Mouse (Mus musculus) layer of hippocampus, adult 9-10 months (tissue): ENCODE data around the gene Fbxo3.
A peak's percentile ranks its signal among the peaks of the same experiment; 100 is the strongest.
"Not testable (repeated sequence)": the region's sequence is repeated elsewhere in the genome, so short reads cannot be mapped to it uniquely, and the experiment has no call there.

Experiments
- DNase-seq: peaks from one replicate; pipeline ENCODE4 v3.0.0; 2022; ENCODE audit warnings: low spot score

The Fbxo3 gene

GRCm38 (mm10) chr2:104038236-104038635 is 10.7 kb downstream of the Fbxo3 start:
- no peak for DNase-seq

GRCm38 (mm10) chr2:104041632-104042031 is 14.1 kb downstream of the Fbxo3 start:
- DNase-seq, result no peak

GRCm38 (mm10) chr2:104042766-104043165 is 15.2 kb downstream of the Fbxo3 start:
- DNase-seq, result no peak

GRCm38 (mm10) chr2:104043624-104044478 is 16.3 kb downstream of the Fbxo3 start:
- no peak for DNase-seq

GRCm38 (mm10) chr2:104044479-104045080 is 17.1 kb downstream of the Fbxo3 start:
- DNase-seq, result no peak

GRCm38 (mm10) chr2:104058381-104058780 is 30.9 kb downstream of the Fbxo3 start:
- DNase-seq, result no peak

GRCm38 (mm10) chr2:104058954-104059353 is 31.4 kb downstream of the Fbxo3 start:
- no peak for DNase-seq

- no peak for DNase-seq
Observed at GRCm38 (mm10) chr2:104059786-104060185, 32.3 kb downstream of the Fbxo3 start.

- no peak for DNase-seq
Observed at GRCm38 (mm10) chr2:104060996-104061395, 33.5 kb downstream of the Fbxo3 start.

- no peak for DNase-seq
Observed at GRCm38 (mm10) chr2:104062665-104063064, 35.1 kb downstream of the Fbxo3 start.

GRCm38 (mm10) chr2:104064152-104064551 is 36.6 kb downstream of the Fbxo3 start:
- no peak for DNase-seq

GRCm38 (mm10) chr2:104065526-104065925 is 38.0 kb downstream of the Fbxo3 start, which contains the start of gene Gm10912:
Gene Gm10912, plus strand, starts transcription at chr2:104065826.
- DNase-seq, result not testable (repeated sequence)

- not testable (repeated sequence) for DNase-seq
Observed at GRCm38 (mm10) chr2:104068450-104068849, 40.9 kb downstream of the Fbxo3 start, which contains the start of gene Gm10799. Gene Gm10799, minus strand, starts transcription at chr2:104068550.

GRCm38 (mm10) chr2:104069704-104070185 is 42.2 kb downstream of the Fbxo3 start, which contains the start of gene Cd59b:
Gene Cd59b, plus strand, starts transcription at chr2:104069849.
- no peak for DNase-seq

GRCm38 (mm10) chr2:104078285-104078684 is 50.8 kb downstream of the Fbxo3 start:
- DNase-seq, result not testable (repeated sequence)

GRCm38 (mm10) chr2:104081436-104082050 is 54.0 kb downstream of the Fbxo3 start:
- not testable (repeated sequence) for DNase-seq

GRCm38 (mm10) chr2:104082474-104082873 is 55.0 kb downstream of the Fbxo3 start:
- no peak for DNase-seq

- DNase-seq, result not testable (repeated sequence)
Observed at GRCm38 (mm10) chr2:104084027-104084426, 56.5 kb downstream of the Fbxo3 start.

GRCm38 (mm10) chr2:104087562-104087961 is 60.0 kb downstream of the Fbxo3 start:
- DNase-seq, result not testable (repeated sequence)

GRCm38 (mm10) chr2:104093305-104093704 is 65.8 kb downstream of the Fbxo3 start:
- no peak for DNase-seq

GRCm38 (mm10) chr2:104095741-104096213 is 68.3 kb downstream of the Fbxo3 start, which contains the start of gene Cd59a:
Gene Cd59a, plus strand, starts transcription at chr2:104095801.
- peak; percentile 20 for DNase-seq

- DNase-seq, result no peak
Observed at GRCm38 (mm10) chr2:104096256-104096655, 68.7 kb downstream of the Fbxo3 start.
